Mouse (Mus musculus) thymus, postnatal 25 days (tissue): ENCODE results near the gene Vps13c.

Source experiments
- DNase-seq: peaks from one replicate; pipeline ENCODE4 v3.0.0; 2022

Vps13c gene

DNA sequence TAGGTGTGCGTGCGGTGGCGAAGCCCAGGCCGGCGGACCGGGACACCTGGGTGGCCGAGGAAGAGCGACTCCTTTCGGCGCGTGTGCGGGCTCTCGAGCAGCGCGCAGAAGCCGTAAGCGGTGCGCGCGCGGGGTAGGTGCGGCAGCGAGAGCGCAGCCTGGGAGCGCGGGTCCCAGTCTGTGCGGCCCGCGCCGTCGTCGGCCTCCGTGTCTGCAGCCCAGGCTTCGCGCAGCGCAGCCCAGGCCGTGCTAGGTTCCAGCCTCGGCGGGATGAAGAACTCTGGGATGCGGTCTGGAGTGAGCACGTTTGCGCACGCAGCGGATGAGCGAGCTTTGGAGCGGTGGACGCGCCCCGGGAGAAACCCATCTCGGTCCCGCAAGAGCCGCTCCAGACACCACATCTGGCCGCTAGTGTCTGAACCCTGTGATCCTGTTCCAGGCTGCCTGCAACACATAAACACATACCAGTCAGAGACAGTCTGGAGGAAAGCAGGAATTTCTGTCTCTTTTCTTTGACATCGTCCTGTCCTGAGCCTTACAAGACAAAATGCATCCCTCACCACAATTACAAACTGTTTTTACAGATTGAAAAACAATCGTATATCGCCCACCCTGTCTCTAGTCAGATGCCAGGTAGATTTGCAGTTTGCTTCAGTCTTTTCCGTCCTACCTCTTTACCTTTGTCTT is 8.7 kb upstream of the Vps13c start:
- no peak for DNase-seq

DNA sequence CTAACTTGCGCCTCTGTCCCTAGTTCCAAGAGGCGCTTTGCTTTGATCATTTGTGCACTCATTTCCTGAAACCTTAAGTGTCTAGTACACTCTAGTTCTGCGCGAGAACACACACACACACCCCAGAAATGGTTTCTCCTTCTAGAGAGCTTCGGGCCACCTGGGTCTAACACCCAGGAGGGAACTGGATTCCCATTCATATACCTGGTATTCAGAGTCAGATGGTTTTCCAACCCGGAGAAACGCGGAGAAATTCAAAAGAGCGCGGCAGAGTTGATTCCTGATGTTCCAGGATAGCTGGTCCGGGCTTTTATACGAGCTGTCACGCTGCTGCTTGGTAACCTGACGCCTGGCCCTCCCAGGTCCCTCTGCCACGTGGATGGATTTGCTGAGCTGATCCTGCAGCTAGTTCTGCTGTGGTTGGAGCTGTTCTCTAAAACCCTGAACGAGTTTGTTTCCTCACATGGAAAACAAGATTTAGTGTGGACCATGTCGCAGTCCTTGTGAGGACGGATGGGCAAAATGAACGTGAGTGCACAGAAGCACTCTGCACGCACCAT is 8.1 kb upstream of the Vps13c start, which contains the start of gene C2cd4a:
TSS of gene C2cd4a (minus strand) at position 285 of the 560 bp plus-strand sequence.
- no peak for DNase-seq

DNA sequence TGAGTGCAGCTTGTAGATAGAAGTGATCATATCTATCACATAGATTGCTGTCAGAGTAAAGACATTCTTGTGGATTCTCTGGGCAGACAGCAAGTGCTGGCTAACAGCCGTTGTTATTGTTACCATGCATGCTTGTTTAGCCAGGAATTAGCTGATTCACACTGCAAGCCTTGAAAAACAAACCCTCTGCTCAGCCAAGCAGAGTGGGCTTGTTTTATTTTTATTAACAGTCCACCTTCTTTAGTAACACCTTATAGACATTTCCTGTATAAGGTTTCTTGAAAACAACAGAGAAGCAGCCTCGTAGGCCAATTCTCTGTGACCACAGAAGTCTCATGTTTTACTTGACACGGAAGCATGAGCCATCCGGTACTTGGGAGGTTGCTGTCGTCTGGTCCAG is 5.7 kb upstream of the Vps13c start:
- no peak for DNase-seq

DNA sequence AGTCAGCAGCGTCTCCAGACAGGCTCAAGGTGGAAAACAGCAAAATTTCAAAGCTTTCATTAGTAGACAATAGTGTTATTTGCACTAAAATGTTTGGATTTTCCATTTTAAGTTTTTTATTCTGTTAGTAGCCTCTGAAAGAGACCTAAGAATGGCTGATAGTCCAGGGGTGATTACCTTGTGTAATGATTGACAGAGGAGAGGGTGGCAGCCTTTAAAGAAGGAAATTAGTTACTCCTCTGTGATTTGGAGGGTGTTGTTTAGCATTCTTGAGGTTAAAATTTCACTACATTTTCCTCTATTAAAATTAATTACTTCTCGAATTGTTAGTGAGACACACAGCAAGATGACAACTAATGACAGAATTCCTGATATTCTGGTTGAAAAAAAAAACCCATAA is 2.9 kb upstream of the Vps13c start:
- no peak for DNase-seq

DNA sequence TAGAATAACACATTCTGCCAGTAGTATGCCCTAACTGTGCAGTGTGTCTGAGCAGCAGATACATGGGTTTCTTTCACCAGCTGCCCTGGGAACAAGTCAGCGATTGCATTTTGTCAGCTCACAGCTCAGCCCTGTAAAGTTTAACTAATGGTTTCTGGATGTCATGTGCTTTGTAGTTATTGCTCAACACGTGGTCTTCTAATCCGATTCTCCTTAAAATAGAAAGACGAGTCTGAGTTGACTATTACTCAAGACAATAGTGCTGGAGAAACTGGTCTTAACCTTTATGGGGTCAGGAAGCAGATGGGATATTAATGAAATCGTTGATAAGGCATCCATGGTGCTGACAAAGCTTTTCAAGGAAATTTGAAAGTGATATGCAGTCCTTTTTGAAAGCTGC is 2.6 kb downstream of the Vps13c start:
- DNase-seq: no peak

DNA sequence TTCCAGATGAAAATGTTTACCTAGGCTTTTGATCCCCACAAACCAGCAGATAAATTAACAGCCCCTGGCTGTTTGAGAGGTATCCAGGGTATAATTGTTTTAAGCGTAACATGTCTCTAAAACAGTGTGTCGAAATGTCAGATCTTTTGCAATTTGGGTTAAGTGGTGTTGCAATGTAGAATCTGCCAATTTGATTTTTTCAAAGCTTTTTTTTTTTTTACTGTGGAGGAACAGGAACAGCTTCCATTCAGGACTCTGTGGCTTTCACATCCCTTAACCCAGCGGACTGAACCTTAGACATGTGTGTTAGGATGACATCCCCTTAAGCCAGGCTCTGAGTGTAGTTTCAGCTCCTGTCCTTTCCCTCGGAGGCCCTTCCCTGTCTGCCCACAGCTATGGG is 4.8 kb downstream of the Vps13c start:
- no peak for DNase-seq

DNA sequence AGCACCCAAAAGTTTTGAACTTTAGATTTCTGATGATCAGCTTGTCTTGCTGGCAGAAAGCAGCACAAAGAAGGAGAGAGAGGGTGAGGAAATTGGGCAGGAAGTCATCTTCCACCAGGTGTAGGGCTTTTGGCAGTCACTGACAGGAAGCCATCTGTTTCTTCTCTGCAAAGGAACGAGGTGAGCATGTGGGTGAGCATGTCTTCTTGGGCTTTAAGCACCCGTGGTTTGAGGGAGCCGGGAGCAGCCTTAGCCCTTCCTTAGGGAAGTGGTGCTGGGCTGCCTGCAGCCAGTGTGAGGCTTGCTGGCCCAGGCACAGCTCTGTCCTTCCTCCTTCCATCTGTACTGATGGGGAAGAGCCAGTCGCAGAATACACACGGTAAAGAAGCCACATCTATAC is 5.5 kb downstream of the Vps13c start:
- DNase-seq: peak; percentile 69

DNA sequence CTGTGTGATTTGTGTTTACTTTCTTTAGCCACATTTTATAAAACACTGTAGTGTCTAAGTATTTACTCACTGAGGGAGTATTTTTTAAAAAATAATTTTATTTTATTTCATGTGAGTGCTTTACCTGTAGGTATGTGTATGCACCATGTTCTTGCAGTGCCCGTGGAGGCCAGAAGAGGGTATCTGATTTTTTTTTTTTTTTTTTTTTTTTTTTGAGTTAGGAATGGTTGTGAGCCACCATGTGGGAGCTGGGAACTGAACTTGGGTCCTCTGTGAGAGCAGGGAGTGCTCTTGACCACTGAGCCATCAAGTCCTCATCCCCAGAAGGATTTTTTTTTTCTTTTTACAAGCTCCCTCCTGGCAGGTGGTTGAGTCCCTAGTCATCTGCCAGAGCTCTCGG is 5.9 kb downstream of the Vps13c start:
- no peak for DNase-seq

DNA sequence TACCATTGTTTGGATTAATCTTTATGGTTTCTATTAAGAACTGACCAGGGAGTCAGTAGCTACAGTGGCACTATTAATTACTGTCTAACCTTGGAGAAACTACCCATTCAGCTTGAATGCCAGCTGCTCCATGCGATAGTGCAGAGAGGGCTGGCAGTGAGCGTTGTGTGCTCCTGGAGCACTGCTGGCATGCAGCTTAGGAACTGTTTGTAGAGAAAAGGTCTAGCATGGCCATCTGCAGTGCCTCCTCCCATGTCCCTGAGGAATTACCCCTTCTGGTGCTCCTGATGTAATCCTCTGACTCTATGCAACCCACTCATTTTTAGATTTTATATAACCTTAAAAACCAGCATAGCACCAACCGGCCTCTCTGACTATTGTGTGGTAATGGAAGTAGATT is 7.4 kb downstream of the Vps13c start:
- DNase-seq: no peak

DNA sequence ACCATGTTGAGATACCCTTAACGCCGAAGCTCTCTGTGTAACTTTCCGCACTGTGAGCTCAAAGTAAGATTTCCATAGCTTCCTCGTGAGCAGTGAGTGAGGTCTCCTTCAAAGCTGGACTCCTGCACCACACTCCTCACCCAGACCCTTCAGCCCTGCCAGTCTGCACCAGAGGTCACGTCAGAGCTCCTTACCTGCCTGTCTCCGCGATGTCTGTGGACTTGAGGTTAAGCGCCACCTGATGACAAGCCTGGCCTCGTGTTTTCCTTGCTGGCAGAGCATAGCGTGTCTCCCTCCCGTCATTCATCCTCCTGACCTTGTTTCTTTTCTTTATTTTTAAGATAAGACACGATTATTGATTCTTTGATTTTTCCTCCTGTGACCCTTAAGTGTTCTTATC is 9.2 kb downstream of the Vps13c start:
- no peak for DNase-seq

DNA sequence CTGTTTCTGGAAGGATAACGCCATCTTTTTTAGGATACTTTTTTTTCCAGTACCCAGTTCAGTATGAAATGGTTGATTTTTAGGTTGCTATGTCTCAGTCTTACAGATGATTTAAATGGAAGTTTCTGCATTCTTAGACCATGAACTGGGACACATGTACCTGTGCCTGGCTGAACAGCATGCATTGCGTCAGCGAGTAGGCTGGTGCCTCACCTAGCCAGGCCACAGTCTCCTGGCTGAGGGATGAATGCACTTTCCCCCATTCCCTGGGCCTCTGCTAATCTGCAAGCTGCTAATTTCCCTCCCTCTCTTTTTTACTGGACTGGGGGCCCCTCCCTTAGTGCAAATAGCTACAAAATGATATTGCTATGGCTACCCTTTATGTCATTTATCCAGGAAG is 9.7 kb downstream of the Vps13c start:
- no peak for DNase-seq

DNA sequence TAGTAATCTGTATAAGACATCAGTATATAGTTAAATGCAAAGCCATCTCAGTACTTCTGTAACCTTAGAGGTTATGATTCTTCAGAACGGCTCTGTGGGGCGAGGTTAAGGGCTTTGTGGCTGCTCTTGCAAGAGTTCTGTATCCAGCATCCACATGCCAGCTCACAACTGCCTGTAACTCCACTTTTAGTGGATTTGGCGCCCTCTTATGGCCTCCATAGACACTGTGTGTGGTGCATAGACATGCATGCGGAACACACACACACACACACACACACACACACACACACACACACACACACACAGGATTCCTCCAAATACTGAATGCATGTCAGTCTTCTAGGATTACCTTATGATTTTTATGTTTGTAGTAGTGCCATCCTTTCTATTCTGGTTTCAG is 11.0 kb downstream of the Vps13c start:
- DNase-seq: peak; percentile 45

DNA sequence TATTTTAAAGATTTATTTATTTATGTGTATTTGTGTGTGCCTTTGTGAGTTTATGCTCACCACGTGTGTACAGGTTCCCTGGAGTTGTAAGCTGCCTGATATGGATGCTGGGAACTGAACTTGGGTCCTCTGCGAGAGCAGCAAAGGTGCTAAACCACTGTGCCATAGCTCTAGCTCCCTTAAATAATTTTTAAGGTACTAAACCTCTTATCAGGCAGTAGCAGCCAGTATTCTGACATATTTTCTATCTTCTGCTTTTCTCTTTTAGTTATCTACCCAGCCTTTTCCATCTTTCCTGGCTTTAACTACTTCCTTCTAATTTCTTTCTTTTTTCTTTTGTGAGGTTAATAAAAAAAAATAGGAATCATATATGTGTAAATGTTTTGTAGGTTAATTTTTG is 20.1 kb downstream of the Vps13c start:
- no peak for DNase-seq

DNA sequence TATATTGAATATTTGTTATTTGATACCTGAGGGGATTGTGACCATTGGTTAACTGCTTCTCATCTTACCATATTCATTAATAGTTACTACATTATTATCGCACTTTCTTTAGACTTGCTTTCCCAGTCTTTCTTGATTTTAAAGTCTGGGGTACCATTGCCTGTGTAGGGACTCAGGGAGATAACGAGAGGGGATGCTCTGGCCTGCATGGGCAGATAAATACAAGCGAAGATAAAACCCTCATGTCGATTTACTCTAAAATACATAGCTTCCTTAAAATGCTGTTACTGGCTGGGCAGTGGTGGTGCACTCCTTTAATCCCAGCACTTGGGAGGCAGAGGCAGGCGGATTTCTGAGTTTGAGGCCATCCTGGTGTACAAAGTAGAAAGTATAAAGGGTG is 23.1 kb downstream of the Vps13c start:
- DNase-seq: no peak

DNA sequence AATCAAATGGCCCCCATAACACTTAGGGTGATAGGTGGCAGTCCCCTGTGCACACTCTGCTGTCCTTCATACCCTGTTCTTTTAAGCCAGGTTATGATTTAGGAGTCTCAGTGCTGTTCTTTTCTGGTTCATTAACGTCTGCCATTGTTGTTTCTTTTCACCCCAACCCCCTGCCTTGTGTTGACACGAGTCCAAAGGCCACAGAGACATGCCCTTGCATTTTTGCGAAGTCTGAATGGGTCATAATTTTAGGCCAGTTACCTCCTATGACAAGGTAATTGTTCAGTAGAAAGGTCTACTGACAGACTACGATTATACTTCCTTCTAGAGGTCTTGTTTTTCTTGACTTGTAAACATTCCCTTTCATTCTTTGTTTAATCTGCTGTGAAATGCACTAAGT is 23.8 kb downstream of the Vps13c start:
- DNase-seq: no peak

DNA sequence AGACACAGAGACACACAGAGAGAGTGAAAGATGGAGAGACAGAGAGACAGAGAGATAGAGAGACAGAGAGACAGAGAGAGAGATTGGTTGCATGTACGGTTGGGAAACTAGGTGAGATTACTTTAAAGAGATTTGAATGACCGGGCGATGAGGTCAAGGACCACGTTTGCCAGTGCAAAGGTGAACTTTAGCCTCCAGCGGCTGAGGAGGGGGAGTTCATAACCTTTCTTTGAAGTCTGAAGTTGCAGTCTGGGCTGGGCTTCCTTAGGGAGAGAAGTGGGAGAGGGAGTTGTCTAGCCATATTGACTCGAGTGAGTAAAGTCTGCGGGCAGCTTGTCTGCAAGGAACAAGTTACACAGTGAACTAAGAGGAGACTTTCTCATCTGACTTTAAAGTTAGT is 25.2 kb downstream of the Vps13c start:
- no peak for DNase-seq

DNA sequence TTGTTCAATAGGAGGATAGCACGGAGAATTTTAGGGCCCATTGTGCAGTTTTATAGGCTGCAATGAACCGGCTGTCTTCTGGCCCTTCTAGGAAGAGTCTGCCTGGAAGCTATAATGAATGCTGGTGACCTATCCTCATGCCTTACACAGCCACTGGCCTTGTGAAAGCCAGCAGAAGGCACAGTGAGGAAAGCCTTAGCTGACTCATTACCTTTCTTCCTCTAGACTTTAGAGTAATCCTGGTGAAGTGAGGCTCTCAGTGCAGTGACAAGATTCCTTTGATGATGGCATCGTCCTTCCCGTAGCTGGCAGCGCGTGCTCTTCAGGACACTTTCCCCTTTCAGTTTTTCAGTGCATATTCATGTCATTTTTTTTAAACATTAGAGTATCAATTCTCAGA is 27.2 kb downstream of the Vps13c start:
- DNase-seq: no peak

DNA sequence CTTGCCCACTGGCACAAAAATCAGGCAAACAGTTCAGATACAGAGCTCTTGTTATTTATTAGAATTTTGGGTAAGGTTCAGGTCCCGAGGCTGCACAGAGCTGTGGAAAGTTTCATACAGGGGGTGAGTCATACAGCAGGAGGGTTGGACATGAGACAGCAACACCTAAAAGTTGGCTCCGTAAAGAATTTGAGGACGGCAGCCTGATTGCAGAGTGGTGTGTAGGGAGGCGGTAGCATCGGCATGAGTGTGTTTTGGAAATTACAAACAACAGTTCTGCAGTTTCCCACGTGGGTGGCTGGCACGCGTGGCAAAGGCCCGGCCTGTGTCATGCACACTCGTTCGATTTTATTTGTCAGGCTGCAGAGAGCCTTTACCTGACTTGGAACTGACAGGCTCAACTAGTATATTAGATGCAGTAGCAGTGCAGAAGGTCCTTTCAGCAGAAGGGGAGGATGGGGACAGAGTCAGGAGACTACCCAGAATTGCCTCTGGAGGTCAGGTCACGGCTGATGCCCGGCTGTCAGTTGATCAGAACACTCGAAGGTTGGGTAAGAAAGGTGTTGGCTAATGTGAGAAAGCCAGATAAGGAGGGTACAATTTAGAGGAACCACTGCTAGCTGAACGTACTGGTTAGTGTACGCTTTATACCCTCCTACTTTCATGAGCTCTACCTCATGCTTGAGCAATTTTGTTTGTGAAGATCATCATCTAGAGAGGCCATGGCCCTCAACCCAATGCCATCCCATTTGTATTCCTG is 29.7 kb downstream of the Vps13c start:
- DNase-seq: no peak

DNA sequence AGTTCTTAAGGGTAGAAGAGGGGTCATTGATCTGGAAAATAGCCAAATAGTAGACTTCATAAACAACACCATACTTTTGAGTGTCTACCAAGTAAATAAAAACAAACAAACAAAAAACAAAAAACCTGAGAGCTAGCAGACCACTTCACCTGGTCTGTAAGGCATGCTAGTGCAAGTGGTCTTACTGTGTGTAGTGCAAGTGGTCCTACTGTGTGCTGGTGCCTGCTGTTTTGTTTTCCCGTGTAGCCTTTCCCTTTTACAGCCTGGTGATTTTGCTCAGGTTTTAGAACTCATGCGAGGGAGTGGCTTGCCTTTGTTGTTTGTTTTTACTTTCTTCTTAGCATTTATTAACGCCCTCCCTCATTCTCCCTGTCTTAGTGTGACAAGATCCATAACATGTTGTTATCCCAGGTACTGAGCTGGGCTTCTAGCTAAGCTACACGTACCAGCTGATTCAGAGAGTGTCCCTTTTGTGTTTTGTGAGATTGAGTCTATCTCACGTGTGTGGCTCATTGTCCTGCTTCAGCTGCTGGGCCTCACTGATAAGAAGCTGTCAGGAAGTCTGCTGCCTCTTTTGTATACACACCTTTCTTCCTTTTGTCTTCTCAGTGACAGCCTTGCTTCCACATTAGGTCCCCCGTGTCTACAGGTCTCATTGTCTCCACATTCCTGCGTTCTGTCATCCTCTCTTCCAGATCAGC is 34.5 kb downstream of the Vps13c start:
- no peak for DNase-seq

DNA sequence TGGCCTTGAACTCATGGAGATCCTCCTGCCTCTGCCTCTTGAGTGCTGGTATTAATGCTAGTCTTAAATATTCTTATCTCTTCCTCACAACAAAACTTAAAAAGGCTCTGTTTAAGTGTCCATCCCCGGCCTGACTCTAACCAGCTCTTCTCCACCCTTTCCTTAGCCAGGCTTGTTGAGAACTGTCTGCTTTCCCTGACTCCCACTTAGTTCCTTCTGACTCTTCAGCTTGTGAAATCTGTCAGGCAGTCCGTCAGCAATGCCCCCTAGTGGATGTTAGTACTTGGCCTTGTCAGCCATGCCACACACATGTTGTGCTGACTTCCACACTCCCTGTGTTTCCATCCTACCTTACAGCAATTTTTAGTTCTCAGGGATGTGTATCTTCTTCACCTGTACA is 35.1 kb downstream of the Vps13c start:
- peak; percentile 34 for DNase-seq

DNA sequence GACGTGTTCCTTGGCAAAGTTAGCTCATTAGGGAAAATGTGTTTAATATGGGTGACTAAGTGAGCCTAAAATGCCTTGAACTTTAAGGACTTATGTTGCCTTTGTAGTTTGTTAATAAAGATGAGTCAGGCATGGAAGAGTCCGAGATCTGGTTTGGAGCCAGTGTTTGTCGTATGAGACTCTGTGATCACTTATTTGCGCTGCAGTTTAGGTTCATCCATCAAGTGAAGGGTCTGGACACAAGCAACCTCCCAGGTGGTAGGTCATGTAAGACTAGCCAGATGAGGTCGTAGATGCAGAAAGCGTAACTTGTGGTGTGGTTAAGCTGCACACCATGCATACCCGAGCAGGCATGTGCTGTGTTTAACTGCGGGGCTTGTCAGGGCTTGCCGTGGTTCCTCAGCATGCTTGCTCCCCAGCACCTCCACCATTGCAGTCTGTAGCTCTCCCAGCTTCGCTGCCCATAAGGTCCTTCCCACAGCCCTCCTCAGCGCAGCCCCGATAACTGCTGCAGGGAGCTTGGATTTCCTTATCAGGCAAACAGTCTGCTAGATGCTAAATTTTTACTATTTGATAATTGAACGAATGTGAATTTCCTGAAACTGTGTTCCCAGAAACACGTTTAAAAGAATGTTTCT is 37.0 kb downstream of the Vps13c start:
- no peak for DNase-seq

DNA sequence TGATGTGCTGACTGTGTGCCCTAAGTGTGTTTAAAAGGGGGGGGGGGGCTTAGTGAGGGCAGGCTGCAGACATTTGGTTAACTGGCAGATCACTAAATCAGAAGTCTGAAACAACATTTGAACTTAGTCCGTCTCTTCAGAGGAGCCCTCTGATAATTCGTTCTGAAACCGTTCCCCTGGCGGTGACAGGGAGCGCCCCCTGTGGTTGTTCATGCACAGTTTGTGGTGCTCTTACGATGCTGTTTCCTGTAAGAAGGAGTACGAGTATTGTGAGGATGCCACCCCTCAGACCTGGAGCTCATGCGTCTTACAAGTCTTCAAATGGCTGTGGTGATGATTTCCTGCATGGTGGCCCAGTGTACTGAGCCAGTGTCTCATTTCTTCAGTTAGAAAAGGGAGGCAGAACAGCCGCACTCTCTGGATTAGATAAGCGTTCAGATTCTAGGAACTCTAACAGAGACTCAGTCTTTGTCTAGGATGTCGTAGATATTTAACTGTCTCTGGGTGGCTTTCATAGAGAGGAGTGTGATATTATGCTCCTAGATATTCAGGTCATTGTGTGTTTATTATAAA is 38.1 kb downstream of the Vps13c start:
- no peak for DNase-seq
